Mouse (Mus musculus): ENCODE measurements around the gene Zfp811.

DNA sequence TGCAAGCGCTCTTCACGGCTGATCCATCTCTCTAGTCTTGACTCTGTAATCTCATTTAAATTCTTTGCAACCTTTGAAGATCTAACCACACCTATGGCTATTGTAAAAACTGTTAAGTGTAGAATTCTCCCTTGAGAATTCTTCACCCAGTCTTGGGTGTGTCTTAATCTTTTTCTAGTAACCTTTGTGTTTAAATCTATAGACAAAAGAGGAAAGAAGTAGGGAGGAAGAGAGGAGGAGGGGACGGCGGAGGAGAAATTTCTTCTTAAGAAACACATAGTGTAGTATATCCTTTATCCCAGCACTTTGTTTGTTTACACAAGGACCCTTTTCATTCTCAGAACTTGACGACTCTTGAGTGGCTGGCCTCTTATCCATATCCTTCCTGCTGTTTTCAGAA, 52.4 kb downstream of the Zfp811 start:
- no peak for TF ChIP-seq CTCF (IDR thresholded peaks at IDR 0.05; ENCODE audit: control insufficient read depth, insufficient read depth, insufficient read length)
- TF ChIP-seq CEBPB (IDR thresholded peaks at IDR 0.05; ENCODE audit: low read depth) = no peak
- no peak for TF ChIP-seq USF1 (IDR thresholded peaks at IDR 0.05; ENCODE audit: low read depth)
- no peak for TF ChIP-seq MYOG (IDR thresholded peaks at IDR 0.05; ENCODE audit: control insufficient read depth, extremely low read depth, insufficient read length)
- TF ChIP-seq MAX (IDR thresholded peaks at IDR 0.05) = no peak
- no peak for TF ChIP-seq MYOD1 (IDR thresholded peaks at IDR 0.05; ENCODE audit: control insufficient read depth, insufficient read length, low read depth)

All from C2C12 (cell line).